Mouse (Mus musculus): ENCODE results near the gene Ocel1. TPM values are rescaled to one million over a fixed set of nuclear protein-coding genes. Genes with fewer than 3 reads are reported as not detected.
A peak's percentile ranks its signal among the peaks of the same experiment; 100 is the strongest.

Ocel1 gene
- polyA plus RNA-seq, 1 experiment from 2014 or later: 6.7 TPM

GRCm38 (mm10) chr8:71396639-71397305, 25.7 kb downstream of the Ocel1 start, which contains the start of gene Babam1:
Gene Babam1 (plus strand): TSS chr8:71396861.
- Histone ChIP-seq H3K4me2 (replicated peaks) (peak within 1 kb of the TSS; percentile 85), H3K27ac (0 out of 2 replicates have a peak within 1 kb of the TSS, but pooled peaks have one; percentile 6), H3K4me3 (replicated peaks) (peak within 1 kb of the TSS; percentile 75), H3K9ac (peak within 1 kb of the TSS; percentile 70), H3K27me3 (replicated peaks) (no peaks in the 10 kb centered on the region), H3K9me3 (no peaks in the 10 kb centered on the region), H3K4me1 (replicated peaks) (peaks cover 10% of the 10 kb centered on the region), H3K36me3 (peaks cover 11% of the 10 kb centered on the region)
- under 1% methylated on average over 34 of the region's 34 CpGs for WGBS
- peak; percentile 98 for ATAC-seq

GRCm38 (mm10) chr8:71397701-71398100, 26.6 kb downstream of the Ocel1 start:
- WGBS: 87% methylated on average over 12 of the region's 12 CpGs
- Histone ChIP-seq H3K27ac (no peak overlapping the region), H3K4me1 (replicated peaks) (peaks cover 12% of the 10 kb centered on the region), H3K9me3 (no peaks in the 10 kb centered on the region), H3K4me2 (replicated peaks) (peak overlapping the region; percentile 85), H3K4me3 (replicated peaks) (peak overlapping the region; percentile 75), H3K9ac (peak overlapping the region; percentile 70), H3K27me3 (replicated peaks) (no peaks in the 10 kb centered on the region), H3K36me3 (peaks cover 11% of the 10 kb centered on the region)
- ATAC-seq: no peak

GRCm38 (mm10) chr8:71400826-71401225, 29.7 kb downstream of the Ocel1 start:
- Histone ChIP-seq H3K27me3 (replicated peaks) (no peaks in the 10 kb centered on the region), H3K4me1 (replicated peaks) (peaks cover 26% of the 10 kb centered on the region), H3K27ac (no peak overlapping the region), H3K9me3 (no peaks in the 10 kb centered on the region), H3K4me2 (replicated peaks) (no peak overlapping the region), H3K36me3 (peaks cover 11% of the 10 kb centered on the region), H3K9ac (no peak overlapping the region), H3K4me3 (replicated peaks) (no peak overlapping the region)
- ATAC-seq: no peak
- WGBS: 90% methylated on average over 2 of the region's 2 CpGs

- peaks cover 28% of the 10 kb centered on the region for H3K4me1 ChIP-seq (replicated peaks)
- no peak overlapping the region for H3K4me2 ChIP-seq (replicated peaks)
- H3K27ac ChIP-seq: no peak overlapping the region
- no peaks in the 10 kb centered on the region for H3K9me3 ChIP-seq
- H3K27me3 ChIP-seq (replicated peaks): no peaks in the 10 kb centered on the region
- H3K4me3 ChIP-seq (replicated peaks): no peak overlapping the region
- no peak for ATAC-seq
- H3K36me3 ChIP-seq: peaks cover 11% of the 10 kb centered on the region
- no peak overlapping the region for H3K9ac ChIP-seq
Observed at GRCm38 (mm10) chr8:71401454-71401853, 30.4 kb downstream of the Ocel1 start.

- H3K27me3 ChIP-seq (replicated peaks): no peaks in the 10 kb centered on the region
- H3K9me3 ChIP-seq: no peaks in the 10 kb centered on the region
- peaks cover 14% of the 10 kb centered on the region for H3K36me3 ChIP-seq
- ATAC-seq: no peak
- 88% methylated on average over 9 of the region's 9 CpGs for WGBS
- H3K9ac ChIP-seq: no peak overlapping the region
- H3K27ac ChIP-seq: no peak overlapping the region; the same call in 1 of the 2 replicates
- H3K4me2 ChIP-seq (replicated peaks): no peak overlapping the region
- no peak overlapping the region for H3K4me3 ChIP-seq (replicated peaks)
- H3K4me1 ChIP-seq (replicated peaks): peaks cover 34% of the 10 kb centered on the region
Observed at GRCm38 (mm10) chr8:71402446-71402964, 31.4 kb downstream of the Ocel1 start.

GRCm38 (mm10) chr8:71403107-71403885, 32.2 kb downstream of the Ocel1 start:
- ATAC-seq: peak; percentile 67
- Histone ChIP-seq H3K4me3 (replicated peaks) (no peak overlapping the region), H3K27me3 (replicated peaks) (no peaks in the 10 kb centered on the region), H3K4me2 (replicated peaks) (no peak overlapping the region), H3K4me1 (replicated peaks) (peaks cover 34% of the 10 kb centered on the region), H3K9me3 (no peaks in the 10 kb centered on the region), H3K36me3 (peaks cover 21% of the 10 kb centered on the region), H3K27ac (peak overlapping the region; percentile 66), H3K9ac (no peak overlapping the region)
- WGBS: 53% methylated on average over 6 of the region's 6 CpGs

- no peak overlapping the region for H3K4me2 ChIP-seq (replicated peaks)
- no peak overlapping the region for H3K4me3 ChIP-seq (replicated peaks)
- peak overlapping the region; percentile 66 for H3K27ac ChIP-seq
- no peak overlapping the region for H3K9ac ChIP-seq
- H3K9me3 ChIP-seq: no peaks in the 10 kb centered on the region
- 90% methylated on average over 8 of the region's 8 CpGs for WGBS
- ATAC-seq: no peak
- H3K36me3 ChIP-seq: peaks cover 23% of the 10 kb centered on the region
- peaks cover 34% of the 10 kb centered on the region for H3K4me1 ChIP-seq (replicated peaks)
- H3K27me3 ChIP-seq (replicated peaks): no peaks in the 10 kb centered on the region
Observed at GRCm38 (mm10) chr8:71404011-71404410, 32.9 kb downstream of the Ocel1 start.

GRCm38 (mm10) chr8:71404951-71405351, 33.9 kb downstream of the Ocel1 start:
- Histone ChIP-seq H3K36me3 (peaks cover 19% of the 10 kb centered on the region), H3K4me3 (replicated peaks) (peak overlapping the region; percentile 55), H3K9me3 (no peaks in the 10 kb centered on the region), H3K27me3 (replicated peaks) (no peaks in the 10 kb centered on the region), H3K9ac (no peak overlapping the region), H3K4me2 (replicated peaks) (peak overlapping the region; percentile 80), H3K4me1 (replicated peaks) (peaks cover 34% of the 10 kb centered on the region), H3K27ac (no peak overlapping the region)
- no peak for ATAC-seq
- 85% methylated on average over 9 of the region's 9 CpGs for WGBS

GRCm38 (mm10) chr8:71405401-71406098, 34.5 kb downstream of the Ocel1 start, which contains the start of gene Ankle1:
Gene Ankle1 (plus strand): TSS chr8:71406010.
- Histone ChIP-seq H3K9me3 (no peaks in the 10 kb centered on the region), H3K4me3 (replicated peaks) (peak within 1 kb of the TSS; percentile 55), H3K4me1 (replicated peaks) (peaks cover 34% of the 10 kb centered on the region), H3K27ac (peak within 1 kb of the TSS; percentile 60; the same call in 1 of the 2 replicates), H3K9ac (peak within 1 kb of the TSS; percentile 60), H3K27me3 (replicated peaks) (no peaks in the 10 kb centered on the region), H3K4me2 (replicated peaks) (peak within 1 kb of the TSS; percentile 80), H3K36me3 (peaks cover 19% of the 10 kb centered on the region)
- WGBS: 15% methylated on average over 33 of the region's 33 CpGs
- peak; percentile 91 for ATAC-seq

- H3K4me3 ChIP-seq (replicated peaks): peak overlapping the region; percentile 55
- no peaks in the 10 kb centered on the region for H3K27me3 ChIP-seq (replicated peaks)
- H3K9ac ChIP-seq: peak overlapping the region; percentile 60
- ATAC-seq: peak; percentile 74
- WGBS: under 1% methylated on average over 55 of the region's 55 CpGs
- no peaks in the 10 kb centered on the region for H3K9me3 ChIP-seq
- H3K4me1 ChIP-seq (replicated peaks): peaks cover 34% of the 10 kb centered on the region
- peak overlapping the region; percentile 60; the same call in 1 of the 2 replicates for H3K27ac ChIP-seq
- H3K36me3 ChIP-seq: peaks cover 19% of the 10 kb centered on the region
- H3K4me2 ChIP-seq (replicated peaks): peak overlapping the region; percentile 80
Observed at GRCm38 (mm10) chr8:71406099-71407015, 35.3 kb downstream of the Ocel1 start.

- Histone ChIP-seq H3K4me3 (replicated peaks) (0 out of 2 replicates have a peak overlapping the region, but pooled peaks have one; percentile 55), H3K27ac (no peak overlapping the region), H3K27me3 (replicated peaks) (no peaks in the 10 kb centered on the region), H3K9ac (peak overlapping the region; percentile 60), H3K4me1 (replicated peaks) (peaks cover 34% of the 10 kb centered on the region), H3K36me3 (peaks cover 19% of the 10 kb centered on the region), H3K9me3 (no peaks in the 10 kb centered on the region), H3K4me2 (replicated peaks) (peak overlapping the region; percentile 80)
- 94% methylated on average over 14 of the region's 14 CpGs for WGBS
- no peak for ATAC-seq
Observed at GRCm38 (mm10) chr8:71407441-71407840, 36.3 kb downstream of the Ocel1 start.

All from intestine, embryonic 15.5 days (tissue).